Mouse (Mus musculus): ENCODE measurements around the gene Gale. TPM values are rescaled to one million over a fixed set of nuclear protein-coding genes. Genes with fewer than 3 reads are reported as not detected.
A peak's percentile ranks its signal among the peaks of the same experiment; 100 is the strongest.
"Not testable (repeated sequence)": the region's sequence is repeated elsewhere in the genome, so short reads cannot be mapped to it uniquely, and the experiment has no call there.

Gale gene
- polyA plus RNA-seq, 1 experiment from 2014 or later = 41.0 TPM

DNA sequence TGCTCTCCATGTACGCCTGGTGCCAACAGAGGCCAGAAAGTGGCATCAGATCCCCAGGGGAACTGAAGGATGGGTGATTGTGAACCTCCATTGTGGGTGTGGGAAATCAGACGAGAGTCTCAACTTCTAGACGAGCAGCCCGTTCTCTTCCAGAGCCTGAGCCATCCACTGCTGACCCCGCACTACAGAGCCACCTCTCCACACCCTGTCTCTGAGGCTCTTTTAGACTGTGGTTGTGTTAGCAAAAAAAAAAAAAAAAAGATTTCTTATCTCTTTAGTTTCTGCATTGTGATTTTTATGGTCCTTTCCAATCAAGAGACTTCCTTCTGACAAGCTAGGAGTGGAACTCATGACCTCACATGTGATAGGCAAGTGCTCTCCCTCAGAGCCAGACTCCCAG is 34.1 kb upstream of the Gale start:
- Histone ChIP-seq H3K4me1 (no peaks in the 10 kb centered on the region), H3K36me3 (replicated peaks) (peaks cover 54% of the 10 kb centered on the region), H3K27me3 (ENCODE audit: poor library complexity, severe bottlenecking) (no peaks in the 10 kb centered on the region), H3K4me3 (no peak overlapping the region), H3K27ac (no peak overlapping the region), H3K9me3 (no peaks in the 10 kb centered on the region)
- DNase-seq (ENCODE audit: extremely low spot score, low spot score) = no peak
- 95% methylated on average over 5 of the region's 5 CpGs for WGBS

DNA sequence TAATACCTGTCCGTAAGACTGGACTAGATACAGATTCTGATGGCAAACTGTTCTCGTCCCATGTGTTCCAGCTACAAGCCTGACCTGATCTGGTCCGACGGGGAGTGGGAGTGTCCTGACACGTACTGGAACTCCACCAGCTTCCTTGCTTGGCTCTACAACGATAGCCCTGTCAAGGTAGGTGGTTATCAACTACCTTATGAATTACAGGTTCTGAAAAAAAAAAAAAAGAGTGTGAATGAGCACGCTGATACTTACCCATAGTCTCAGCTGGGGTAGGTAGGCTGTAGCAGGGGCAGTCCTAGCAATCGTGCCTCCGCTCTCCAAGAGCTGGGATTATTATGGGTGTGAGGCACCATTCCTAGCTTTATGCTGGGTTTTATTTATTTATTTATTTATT is 33.7 kb upstream of the Gale start:
- H3K9me3 ChIP-seq = no peaks in the 10 kb centered on the region
- no peaks in the 10 kb centered on the region for H3K27me3 ChIP-seq (ENCODE audit: poor library complexity, severe bottlenecking)
- 93% methylated on average over 9 of the region's 9 CpGs for whole genome bisulfite sequencing
- no peak for DNase-seq (ENCODE audit: extremely low spot score, low spot score)
- H3K4me3 ChIP-seq = no peak overlapping the region
- H3K4me1 ChIP-seq = peaks cover 3% of the 10 kb centered on the region
- H3K27ac ChIP-seq = no peak overlapping the region
- peaks cover 58% of the 10 kb centered on the region for H3K36me3 ChIP-seq (replicated peaks)

DNA sequence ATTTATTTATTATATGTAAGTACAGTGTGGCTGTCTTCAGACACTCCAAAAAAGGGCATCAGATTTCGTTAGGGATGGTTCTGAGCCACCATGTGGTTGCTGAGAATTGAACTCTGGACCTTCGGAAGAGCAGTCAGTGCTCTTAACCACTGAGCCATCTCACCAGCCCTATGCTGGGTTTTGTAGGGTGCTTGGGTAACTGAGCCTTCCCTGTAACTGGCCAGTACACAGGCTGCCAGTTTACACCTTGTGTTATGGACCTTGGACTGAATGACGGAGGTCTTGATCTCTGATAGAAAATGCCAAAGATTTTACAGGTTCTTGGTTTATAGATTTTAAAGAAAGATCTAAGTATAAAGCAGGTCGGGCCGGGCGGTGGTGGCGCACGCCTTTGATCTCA is 33.3 kb upstream of the Gale start:
- Histone ChIP-seq H3K4me3 (no peak overlapping the region), H3K36me3 (replicated peaks) (peaks cover 58% of the 10 kb centered on the region), H3K27ac (no peak overlapping the region), H3K4me1 (peaks cover 7% of the 10 kb centered on the region), H3K27me3 (ENCODE audit: poor library complexity, severe bottlenecking) (no peaks in the 10 kb centered on the region), H3K9me3 (no peaks in the 10 kb centered on the region)
- WGBS = 94% methylated on average over 8 of the region's 8 CpGs
- no peak for DNase-seq (ENCODE audit: extremely low spot score, low spot score)

DNA sequence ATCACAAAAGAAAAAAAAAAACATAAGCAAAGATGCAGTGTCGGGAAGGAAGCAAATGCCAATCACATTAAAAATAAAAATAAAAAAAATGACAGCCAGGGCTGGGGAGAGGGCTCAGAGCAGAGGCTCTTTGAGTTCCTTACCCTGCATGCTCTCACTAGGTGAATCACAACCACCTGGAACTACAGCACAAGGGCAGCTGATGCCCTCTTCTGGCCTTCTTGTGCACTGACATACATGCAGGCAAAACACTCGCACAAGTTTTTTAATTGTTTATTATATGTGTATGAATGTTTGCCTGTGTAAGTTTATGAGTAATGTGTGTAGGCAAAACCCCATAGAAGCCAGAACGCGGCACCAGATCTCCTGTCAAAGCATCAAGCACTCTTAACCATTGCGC is 31.7 kb upstream of the Gale start:
- Histone ChIP-seq H3K4me3 (no peak overlapping the region), H3K9me3 (no peaks in the 10 kb centered on the region), H3K27ac (no peak overlapping the region), H3K27me3 (ENCODE audit: poor library complexity, severe bottlenecking) (no peaks in the 10 kb centered on the region), H3K4me1 (peaks cover 13% of the 10 kb centered on the region), H3K36me3 (replicated peaks) (peaks cover 44% of the 10 kb centered on the region)
- WGBS = 66% methylated on average over 5 of the region's 5 CpGs
- DNase-seq (ENCODE audit: extremely low spot score, low spot score) = no peak

DNA sequence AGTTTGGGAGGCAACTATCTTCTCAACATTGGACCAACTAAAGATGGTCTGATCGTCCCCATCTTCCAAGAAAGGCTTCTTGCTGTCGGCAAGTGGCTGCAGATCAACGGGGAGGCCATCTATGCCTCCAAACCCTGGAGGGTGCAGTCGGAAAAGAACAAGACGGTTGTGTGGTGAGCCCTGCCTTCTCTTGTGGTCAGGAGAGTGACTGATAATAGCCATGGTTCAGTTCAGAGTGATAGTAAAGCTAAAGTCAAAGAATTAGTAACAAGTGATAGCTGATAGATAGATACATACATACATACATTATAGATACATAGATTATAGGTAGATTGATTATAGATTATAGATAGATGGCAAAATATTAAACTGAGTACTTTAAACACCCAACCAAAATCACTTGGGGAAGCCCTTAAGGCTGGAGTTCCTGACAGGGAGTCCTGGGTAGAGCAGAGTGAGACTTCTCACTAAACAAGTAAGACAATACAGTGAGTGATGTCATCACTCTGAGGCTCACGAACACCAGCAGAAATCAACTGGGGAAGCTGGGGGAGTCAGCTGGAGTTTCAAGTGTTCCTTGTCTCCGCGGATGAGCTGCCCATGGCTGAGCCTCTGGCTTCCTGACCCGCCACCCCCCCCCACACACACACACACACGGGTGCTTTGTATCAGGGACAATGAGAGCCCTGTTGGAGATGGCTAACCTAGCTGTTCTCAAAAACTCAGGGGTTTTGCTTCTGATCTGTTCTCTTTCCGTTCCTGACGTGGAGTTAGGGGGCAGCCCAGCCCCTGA is 28.6 kb upstream of the Gale start:
- DNase-seq (ENCODE audit: extremely low spot score, low spot score) = no peak
- 49% methylated on average over 12 of the region's 12 CpGs for WGBS
- Histone ChIP-seq H3K36me3 (replicated peaks) (peaks cover 52% of the 10 kb centered on the region), H3K4me1 (peaks cover 13% of the 10 kb centered on the region), H3K27me3 (ENCODE audit: poor library complexity, severe bottlenecking) (no peaks in the 10 kb centered on the region), H3K27ac (peak overlapping the region; percentile 54; the same call in 1 of the 2 replicates), H3K9me3 (no peaks in the 10 kb centered on the region), H3K4me3 (no peak overlapping the region)

DNA sequence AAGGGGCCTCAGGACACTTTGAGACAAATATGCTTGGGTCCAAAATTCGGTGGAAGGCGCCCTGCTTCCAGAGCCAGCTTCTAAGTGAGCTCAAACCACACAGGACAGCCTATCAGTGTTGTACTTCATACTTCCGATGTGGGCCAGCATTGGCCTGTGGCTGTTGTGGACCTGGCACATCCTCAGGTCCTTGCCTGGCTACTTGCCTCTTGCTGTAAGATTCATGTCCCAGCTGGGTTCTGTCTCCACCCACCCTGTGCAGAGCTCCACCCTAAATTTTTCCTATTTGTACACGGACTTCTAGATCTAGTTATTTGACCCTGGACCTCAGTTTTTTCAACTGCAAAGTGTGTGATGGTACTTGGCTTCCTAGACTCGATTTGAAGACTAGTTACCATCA is 28.0 kb upstream of the Gale start:
- no peaks in the 10 kb centered on the region for H3K27me3 ChIP-seq (ENCODE audit: poor library complexity, severe bottlenecking)
- peak overlapping the region; percentile 54; the same call in 1 of the 2 replicates for H3K27ac ChIP-seq
- H3K4me1 ChIP-seq = peaks cover 13% of the 10 kb centered on the region
- H3K9me3 ChIP-seq = no peaks in the 10 kb centered on the region
- no peak overlapping the region for H3K4me3 ChIP-seq
- peaks cover 54% of the 10 kb centered on the region for H3K36me3 ChIP-seq (replicated peaks)
- DNase-seq (ENCODE audit: extremely low spot score, low spot score) = no peak
- WGBS = 70% methylated on average over 5 of the region's 5 CpGs

DNA sequence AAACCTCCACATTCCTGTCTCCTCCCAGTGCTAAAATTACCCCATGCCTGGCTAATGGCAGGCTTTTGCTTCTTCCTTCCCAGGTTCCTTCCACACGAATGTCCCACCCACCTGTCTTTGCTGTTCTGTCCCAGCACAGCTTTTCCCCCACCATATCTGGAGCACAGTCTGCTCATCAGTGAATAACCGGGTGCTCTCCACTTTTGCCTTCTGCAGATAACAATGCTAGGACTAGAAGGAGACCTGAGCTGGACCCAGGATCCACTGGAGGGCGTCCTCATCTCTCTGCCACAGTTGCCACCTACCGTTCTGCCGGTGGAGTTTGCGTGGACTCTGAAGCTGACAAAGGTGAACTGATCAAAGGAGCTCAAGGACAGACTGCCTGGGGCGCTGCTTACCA is 24.7 kb upstream of the Gale start:
- Histone ChIP-seq H3K27ac (no peak overlapping the region), H3K9me3 (no peaks in the 10 kb centered on the region), H3K4me3 (no peak overlapping the region), H3K27me3 (ENCODE audit: poor library complexity, severe bottlenecking) (no peaks in the 10 kb centered on the region), H3K36me3 (replicated peaks) (peaks cover 40% of the 10 kb centered on the region), H3K4me1 (peaks cover 13% of the 10 kb centered on the region)
- no peak for DNase-seq (ENCODE audit: extremely low spot score, low spot score)
- WGBS = 82% methylated on average over 7 of the region's 7 CpGs

DNA sequence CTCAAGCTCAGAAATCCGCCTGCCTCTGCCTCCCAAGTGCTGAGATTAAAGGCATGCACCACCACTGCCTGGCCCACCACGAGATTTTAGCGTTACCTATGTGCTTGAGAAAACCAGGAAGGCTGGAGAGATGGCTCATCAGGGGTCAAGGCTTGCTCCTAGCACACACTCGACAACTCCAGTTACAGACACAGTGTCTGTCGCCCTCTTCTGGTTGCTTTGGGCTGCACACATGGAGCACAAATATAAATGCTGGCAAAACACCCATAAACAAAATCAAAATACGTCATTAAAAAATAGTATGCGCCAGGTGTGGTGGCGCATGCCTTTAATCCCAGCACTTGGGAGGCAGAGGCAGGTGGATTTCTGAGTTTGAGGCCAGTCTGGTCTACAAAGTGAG is 22.5 kb upstream of the Gale start:
- 80% methylated on average over 8 of the region's 8 CpGs for WGBS
- not testable (repeated sequence) for H3K27ac ChIP-seq; H3K9me3 ChIP-seq; DNase-seq (ENCODE audit: extremely low spot score, low spot score); H3K27me3 ChIP-seq (ENCODE audit: poor library complexity, severe bottlenecking); H3K4me1 ChIP-seq; H3K4me3 ChIP-seq
- peaks cover 30% of the 10 kb centered on the region for H3K36me3 ChIP-seq (replicated peaks)

DNA sequence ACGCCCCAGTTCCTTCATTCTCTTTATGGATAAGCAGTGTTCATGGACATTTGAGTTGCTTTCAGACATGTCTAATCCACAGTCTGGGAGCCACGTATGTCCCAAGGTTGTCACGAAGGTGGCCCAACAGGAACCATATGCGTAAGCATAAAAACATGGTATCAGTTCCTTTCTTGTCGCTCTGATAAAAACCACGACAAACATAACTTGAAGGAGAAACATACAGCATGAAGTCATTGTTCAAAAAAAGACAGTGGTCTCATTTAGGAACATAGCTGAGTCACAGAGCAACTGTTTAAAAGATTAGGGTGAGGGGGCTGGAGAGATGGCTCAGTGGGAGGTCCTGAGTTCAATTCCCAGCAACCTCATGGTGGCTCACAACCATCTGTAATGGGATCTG is 21.3 kb upstream of the Gale start:
- Histone ChIP-seq H3K4me1 (peaks cover 19% of the 10 kb centered on the region), H3K9me3 (no peaks in the 10 kb centered on the region), H3K27me3 (ENCODE audit: poor library complexity, severe bottlenecking) (no peaks in the 10 kb centered on the region), H3K4me3 (no peak overlapping the region), H3K27ac (no peak overlapping the region), H3K36me3 (replicated peaks) (peaks cover 27% of the 10 kb centered on the region)
- no peak for DNase-seq (ENCODE audit: extremely low spot score, low spot score)
- WGBS = 91% methylated on average over 6 of the region's 6 CpGs

DNA sequence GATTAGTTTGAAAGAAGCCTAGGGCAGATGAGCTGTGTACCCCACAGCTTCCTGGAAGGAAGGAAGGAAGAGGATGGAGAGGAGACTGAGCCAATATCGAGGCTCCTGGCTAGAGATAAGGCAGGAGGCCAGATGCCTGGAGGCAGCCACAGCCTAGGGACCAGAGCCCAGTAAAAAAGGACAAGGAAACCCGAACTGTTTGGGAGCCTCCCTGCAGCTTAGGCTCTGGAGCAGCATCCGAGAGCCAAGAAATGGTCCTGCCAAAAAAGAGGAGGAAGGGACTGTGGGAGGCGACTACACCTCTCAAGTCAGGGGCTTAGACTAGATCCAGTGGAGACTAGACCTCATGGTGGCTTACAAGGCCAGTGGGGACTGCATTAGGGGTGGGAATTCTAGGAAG is 20.1 kb upstream of the Gale start:
- no peaks in the 10 kb centered on the region for H3K9me3 ChIP-seq
- peaks cover 26% of the 10 kb centered on the region for H3K36me3 ChIP-seq (replicated peaks)
- 56% methylated on average over 4 of the region's 4 CpGs for WGBS
- peaks cover 20% of the 10 kb centered on the region for H3K4me1 ChIP-seq
- DNase-seq (ENCODE audit: extremely low spot score, low spot score) = no peak
- H3K27me3 ChIP-seq (ENCODE audit: poor library complexity, severe bottlenecking) = no peaks in the 10 kb centered on the region
- no peak overlapping the region for H3K4me3 ChIP-seq
- H3K27ac ChIP-seq = no peak overlapping the region

DNA sequence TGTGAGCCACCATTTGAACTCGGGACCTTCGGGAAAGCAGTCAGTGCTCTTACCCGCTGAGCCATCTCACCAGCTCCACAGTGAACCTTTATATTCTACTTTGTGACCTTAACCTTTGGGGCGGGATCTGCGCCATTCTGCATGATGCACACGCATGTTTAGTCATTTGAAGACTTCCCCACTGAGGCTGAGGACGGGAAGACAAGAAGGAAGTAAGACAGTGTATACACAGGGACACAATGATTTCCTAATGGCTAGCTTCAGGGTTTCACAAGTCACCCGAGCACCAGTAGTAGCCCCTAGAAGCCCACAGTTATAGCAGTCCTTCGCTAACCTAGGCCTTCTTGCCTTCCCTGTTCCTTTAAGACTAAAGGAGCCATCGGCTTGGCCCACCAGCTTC is 17.8 kb upstream of the Gale start:
- H3K27me3 ChIP-seq (ENCODE audit: poor library complexity, severe bottlenecking) = no peaks in the 10 kb centered on the region
- H3K4me3 ChIP-seq = peak overlapping the region; percentile 77
- H3K36me3 ChIP-seq (replicated peaks) = peaks cover 8% of the 10 kb centered on the region
- no peaks in the 10 kb centered on the region for H3K9me3 ChIP-seq
- H3K27ac ChIP-seq = peak overlapping the region; percentile 84
- peaks cover 24% of the 10 kb centered on the region for H3K4me1 ChIP-seq
- DNase-seq (ENCODE audit: extremely low spot score, low spot score) = no peak
- WGBS = 76% methylated on average over 10 of the region's 10 CpGs

DNA sequence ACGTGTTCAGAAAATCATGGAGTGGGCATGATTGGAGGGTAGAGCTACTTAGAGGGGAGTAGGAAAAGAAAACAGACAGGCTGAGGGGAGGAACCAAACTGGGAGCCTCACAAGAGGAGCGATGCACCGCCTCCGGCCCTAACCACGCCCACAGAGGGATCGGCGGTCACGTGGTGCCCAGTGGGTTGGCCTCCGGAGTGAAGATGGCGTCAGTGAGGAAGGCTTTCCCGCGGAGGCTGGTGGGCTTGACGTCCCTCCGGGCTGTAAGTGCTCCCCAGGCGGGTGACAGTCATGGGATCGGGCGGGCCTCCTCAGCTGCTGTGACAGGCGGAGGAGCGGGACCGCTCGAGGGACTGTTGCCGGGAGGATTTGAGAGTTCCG is 17.3 kb upstream of the Gale start, which contains the start of gene Hmgcl:
Hmgcl (plus strand) TSS at position 171 of the 381 bp plus-strand sequence.
- no peaks in the 10 kb centered on the region for H3K27me3 ChIP-seq (ENCODE audit: poor library complexity, severe bottlenecking)
- peak within 1 kb of the TSS; percentile 77 for H3K4me3 ChIP-seq
- H3K9me3 ChIP-seq = no peaks in the 10 kb centered on the region
- H3K36me3 ChIP-seq (replicated peaks) = peaks cover 8% of the 10 kb centered on the region
- peak within 1 kb of the TSS; percentile 84 for H3K27ac ChIP-seq
- 0% methylated on average over 23 of the region's 23 CpGs for WGBS
- peak; percentile 93 for DNase-seq (ENCODE audit: extremely low spot score, low spot score)
- peaks cover 24% of the 10 kb centered on the region for H3K4me1 ChIP-seq

DNA sequence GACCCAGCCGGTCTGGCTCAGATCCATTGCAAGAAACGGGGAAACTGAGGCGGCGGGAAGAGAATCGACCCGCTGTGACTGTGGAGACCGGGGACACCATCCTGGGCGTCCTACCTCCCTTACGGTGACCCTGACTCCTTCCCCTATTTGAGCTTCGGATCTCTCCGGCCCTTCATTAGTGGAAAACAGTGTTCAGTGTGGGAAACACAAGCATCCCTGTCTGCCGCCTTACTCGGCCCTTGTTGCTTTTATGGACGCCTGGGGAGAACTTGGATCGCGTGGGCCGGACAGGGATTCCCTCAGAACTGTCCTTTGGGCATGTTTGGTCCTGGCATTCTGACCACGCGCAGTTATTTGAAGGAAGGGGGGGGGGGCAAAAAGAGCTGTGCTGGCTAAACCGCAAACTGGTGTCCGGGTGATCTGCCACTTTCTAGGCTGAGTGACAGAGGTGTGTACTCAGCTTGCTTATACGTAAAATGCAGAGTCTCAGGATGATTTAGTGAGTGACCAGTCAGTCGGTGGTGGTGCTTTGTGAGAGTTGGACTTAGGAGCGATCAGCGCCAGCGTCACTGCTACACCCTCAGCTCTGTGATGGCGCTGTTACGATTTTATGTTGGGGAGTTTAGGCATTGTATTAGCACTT is 16.7 kb upstream of the Gale start:
- Histone ChIP-seq H3K4me3 (peak overlapping the region; percentile 77), H3K9me3 (peaks cover 3% of the 10 kb centered on the region; the same call in 1 of the 2 replicates), H3K36me3 (replicated peaks) (peaks cover 13% of the 10 kb centered on the region), H3K27me3 (ENCODE audit: poor library complexity, severe bottlenecking) (no peaks in the 10 kb centered on the region), H3K4me1 (peaks cover 24% of the 10 kb centered on the region), H3K27ac (peak overlapping the region; percentile 84)
- 1% methylated on average over 28 of the region's 28 CpGs for WGBS
- DNase-seq (ENCODE audit: extremely low spot score, low spot score) = no peak
